Mouse (Mus musculus): ENCODE measurements around the gene Kmt2a. TPM values are rescaled to one million over a fixed set of nuclear protein-coding genes. Genes with fewer than 3 reads are reported as not detected.
A peak's percentile ranks its signal among the peaks of the same experiment; 100 is the strongest.

The Kmt2a gene
- polyA plus RNA-seq, 1 experiment from 2014 or later, result 23.5 TPM

GRCm38 (mm10) chr9:44807778-44808177 is 73.3 kb downstream of the Kmt2a start:
- H3K9ac ChIP-seq, result no peak overlapping the region
- no peaks in the 10 kb centered on the region for H3K9me3 ChIP-seq
- no peak overlapping the region for H3K27ac ChIP-seq
- H3K27me3 ChIP-seq, result no peaks in the 10 kb centered on the region
- H3K4me2 ChIP-seq (replicated peaks), result no peak overlapping the region
- no peak for ATAC-seq (ENCODE audit: insufficient number of reproducible peaks, insufficient read depth, low FRiP score, low TSS enrichment)
- peaks cover 74% of the 10 kb centered on the region for H3K36me3 ChIP-seq
- WGBS, result 94% methylated on average over 10 of the region's 10 CpGs
- H3K4me3 ChIP-seq, result no peak overlapping the region
- H3K4me1 ChIP-seq, result no peaks in the 10 kb centered on the region

GRCm38 (mm10) chr9:44807141-44807540 is 74.0 kb downstream of the Kmt2a start:
- no peaks in the 10 kb centered on the region for H3K27me3 ChIP-seq
- H3K36me3 ChIP-seq, result peaks cover 68% of the 10 kb centered on the region
- H3K4me2 ChIP-seq (replicated peaks), result no peak overlapping the region
- H3K4me3 ChIP-seq, result no peak overlapping the region
- no peak overlapping the region for H3K27ac ChIP-seq
- no peaks in the 10 kb centered on the region for H3K4me1 ChIP-seq
- 73% methylated on average over 5 of the region's 5 CpGs for WGBS
- H3K9ac ChIP-seq, result no peak overlapping the region
- ATAC-seq (ENCODE audit: insufficient number of reproducible peaks, insufficient read depth, low FRiP score, low TSS enrichment), result no peak
- H3K9me3 ChIP-seq, result no peaks in the 10 kb centered on the region

- Histone ChIP-seq H3K36me3 (peaks cover 55% of the 10 kb centered on the region), H3K27ac (no peak overlapping the region), H3K4me2 (replicated peaks) (no peak overlapping the region), H3K9ac (no peak overlapping the region), H3K27me3 (no peaks in the 10 kb centered on the region), H3K4me3 (no peak overlapping the region), H3K9me3 (no peaks in the 10 kb centered on the region), H3K4me1 (no peaks in the 10 kb centered on the region)
- no peak for ATAC-seq (ENCODE audit: insufficient number of reproducible peaks, insufficient read depth, low FRiP score, low TSS enrichment)
- 89% methylated on average over 5 of the region's 5 CpGs for WGBS
These were observed 75.6 kb downstream of the Kmt2a start for GRCm38 (mm10) chr9:44805536-44805935.

GRCm38 (mm10) chr9:44804678-44805077 is 76.4 kb downstream of the Kmt2a start:
- Histone ChIP-seq H3K4me1 (peaks cover 7% of the 10 kb centered on the region), H3K9me3 (no peaks in the 10 kb centered on the region), H3K9ac (no peak overlapping the region), H3K4me3 (no peak overlapping the region), H3K27ac (no peak overlapping the region), H3K27me3 (no peaks in the 10 kb centered on the region), H3K4me2 (replicated peaks) (no peak overlapping the region), H3K36me3 (peaks cover 46% of the 10 kb centered on the region)
- WGBS, result 88% methylated on average over 10 of the region's 10 CpGs
- ATAC-seq (ENCODE audit: insufficient number of reproducible peaks, insufficient read depth, low FRiP score, low TSS enrichment), result no peak

GRCm38 (mm10) chr9:44802808-44803450 is 78.2 kb downstream of the Kmt2a start, which contains the start of gene Ttc36:
Ttc36 (minus strand) TSS chr9:44803072.
- ATAC-seq (ENCODE audit: insufficient number of reproducible peaks, insufficient read depth, low FRiP score, low TSS enrichment), result no peak
- Histone ChIP-seq H3K4me2 (replicated peaks) (no peak within 1 kb of the TSS), H3K27me3 (peaks cover 5% of the 10 kb centered on the region), H3K36me3 (peaks cover 29% of the 10 kb centered on the region), H3K4me3 (no peak within 1 kb of the TSS), H3K9me3 (no peaks in the 10 kb centered on the region), H3K9ac (no peak within 1 kb of the TSS), H3K4me1 (peaks cover 13% of the 10 kb centered on the region), H3K27ac (no peak within 1 kb of the TSS)
- 66% methylated on average over 4 of the region's 4 CpGs for WGBS

GRCm38 (mm10) chr9:44801669-44802068 is 79.4 kb downstream of the Kmt2a start:
- no peak overlapping the region for H3K4me2 ChIP-seq (replicated peaks)
- ATAC-seq (ENCODE audit: insufficient number of reproducible peaks, insufficient read depth, low FRiP score, low TSS enrichment), result no peak
- no peaks in the 10 kb centered on the region for H3K9me3 ChIP-seq
- H3K36me3 ChIP-seq, result peaks cover 16% of the 10 kb centered on the region
- no peak overlapping the region for H3K4me3 ChIP-seq
- H3K9ac ChIP-seq, result no peak overlapping the region
- H3K27ac ChIP-seq, result no peak overlapping the region
- H3K4me1 ChIP-seq, result peaks cover 13% of the 10 kb centered on the region
- 76% methylated on average over 6 of the region's 6 CpGs for WGBS
- H3K27me3 ChIP-seq, result peaks cover 12% of the 10 kb centered on the region

GRCm38 (mm10) chr9:44799958-44800324 is 81.2 kb downstream of the Kmt2a start:
- no peak for ATAC-seq (ENCODE audit: insufficient number of reproducible peaks, insufficient read depth, low FRiP score, low TSS enrichment)
- Histone ChIP-seq H3K4me2 (replicated peaks) (peak overlapping the region; percentile 95), H3K9me3 (no peaks in the 10 kb centered on the region), H3K36me3 (peaks cover 4% of the 10 kb centered on the region), H3K27me3 (peaks cover 12% of the 10 kb centered on the region), H3K4me3 (peak overlapping the region; percentile 52), H3K27ac (no peak overlapping the region), H3K9ac (peak overlapping the region; percentile 52; the same call in 1 of the 2 replicates), H3K4me1 (peaks cover 13% of the 10 kb centered on the region)
- WGBS, result 40% methylated on average over 9 of the region's 9 CpGs

GRCm38 (mm10) chr9:44799102-44799957 is 81.8 kb downstream of the Kmt2a start, which contains the start of gene Tmem25:
Tmem25 (minus strand) TSS chr9:44799307.
- peak within 1 kb of the TSS; percentile 52 for H3K4me3 ChIP-seq
- peak; percentile 94 for ATAC-seq (ENCODE audit: insufficient number of reproducible peaks, insufficient read depth, low FRiP score, low TSS enrichment)
- H3K9ac ChIP-seq, result peak within 1 kb of the TSS; percentile 52
- WGBS, result under 1% methylated on average over 75 of the region's 75 CpGs
- H3K36me3 ChIP-seq, result no peaks in the 10 kb centered on the region
- H3K4me2 ChIP-seq (replicated peaks), result peak within 1 kb of the TSS; percentile 95
- H3K27ac ChIP-seq, result 0 out of 2 replicates have a peak within 1 kb of the TSS, but pooled peaks have one; percentile 41
- H3K9me3 ChIP-seq, result no peaks in the 10 kb centered on the region
- peaks cover 13% of the 10 kb centered on the region for H3K4me1 ChIP-seq
- peaks cover 12% of the 10 kb centered on the region for H3K27me3 ChIP-seq

GRCm38 (mm10) chr9:44798298-44798697 is 82.8 kb downstream of the Kmt2a start:
- Histone ChIP-seq H3K4me1 (peaks cover 13% of the 10 kb centered on the region), H3K27me3 (peaks cover 12% of the 10 kb centered on the region), H3K27ac (no peak overlapping the region), H3K9me3 (no peaks in the 10 kb centered on the region), H3K36me3 (no peaks in the 10 kb centered on the region), H3K4me2 (replicated peaks) (peak overlapping the region; percentile 95; the same call in 1 of the 2 replicates), H3K9ac (no peak overlapping the region), H3K4me3 (peak overlapping the region; percentile 0; the same call in 1 of the 2 replicates)
- no peak for ATAC-seq (ENCODE audit: insufficient number of reproducible peaks, insufficient read depth, low FRiP score, low TSS enrichment)
- 48% methylated on average over 7 of the region's 7 CpGs for WGBS

- Histone ChIP-seq H3K4me3 (no peak overlapping the region), H3K4me1 (no peaks in the 10 kb centered on the region), H3K36me3 (peaks cover 48% of the 10 kb centered on the region), H3K4me2 (replicated peaks) (no peak overlapping the region), H3K9ac (no peak overlapping the region), H3K27me3 (peaks cover 5% of the 10 kb centered on the region), H3K9me3 (no peaks in the 10 kb centered on the region), H3K27ac (no peak overlapping the region)
- 65% methylated on average over 9 of the region's 9 CpGs for WGBS
- ATAC-seq (ENCODE audit: insufficient number of reproducible peaks, insufficient read depth, low FRiP score, low TSS enrichment), result no peak
These were observed 88.3 kb downstream of the Kmt2a start for GRCm38 (mm10) chr9:44792842-44793241.

GRCm38 (mm10) chr9:44772750-44773651 is 108.1 kb downstream of the Kmt2a start:
- Histone ChIP-seq H3K9ac (peak overlapping the region; percentile 75), H3K4me1 (0 out of 2 replicates have a peak, but pooled peaks cover 6% of the 10 kb centered on the region), H3K36me3 (peaks cover 13% of the 10 kb centered on the region), H3K27me3 (no peaks in the 10 kb centered on the region), H3K9me3 (no peaks in the 10 kb centered on the region), H3K4me2 (replicated peaks) (peak overlapping the region; percentile 64), H3K27ac (peak overlapping the region; percentile 76), H3K4me3 (peak overlapping the region; percentile 61)
- WGBS, result under 1% methylated on average over 41 of the region's 41 CpGs
- peak; percentile 96 for ATAC-seq (ENCODE audit: insufficient number of reproducible peaks, insufficient read depth, low FRiP score, low TSS enrichment)

Measured in embryonic facial prominence, embryonic 12.5 days (tissue).